Mouse (Mus musculus): ENCODE measurements around the gene Vps26a.

The Vps26a gene

DNA sequence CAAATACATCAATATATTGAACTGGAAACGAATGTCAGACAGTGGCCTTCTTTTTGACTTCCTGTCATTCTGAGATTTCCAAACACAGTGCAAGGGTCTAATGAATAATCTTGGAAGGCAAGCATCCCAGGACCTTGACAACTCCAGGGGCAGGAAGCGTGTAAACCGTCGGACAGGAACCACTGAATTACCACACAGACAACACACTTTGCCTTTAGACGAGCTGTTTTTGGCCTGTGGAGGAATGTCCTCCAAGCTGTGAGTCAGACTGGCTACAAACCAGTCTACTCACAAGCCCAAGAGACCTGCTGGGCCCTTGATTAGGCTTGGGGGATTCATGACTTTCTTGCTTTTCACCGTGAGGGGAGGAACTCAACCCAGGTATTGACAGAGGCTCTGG is 66.2 kb downstream of the Vps26a start:
- in situ Hi-C loops (cut with MboI, MseI) = no loop called here

DNA sequence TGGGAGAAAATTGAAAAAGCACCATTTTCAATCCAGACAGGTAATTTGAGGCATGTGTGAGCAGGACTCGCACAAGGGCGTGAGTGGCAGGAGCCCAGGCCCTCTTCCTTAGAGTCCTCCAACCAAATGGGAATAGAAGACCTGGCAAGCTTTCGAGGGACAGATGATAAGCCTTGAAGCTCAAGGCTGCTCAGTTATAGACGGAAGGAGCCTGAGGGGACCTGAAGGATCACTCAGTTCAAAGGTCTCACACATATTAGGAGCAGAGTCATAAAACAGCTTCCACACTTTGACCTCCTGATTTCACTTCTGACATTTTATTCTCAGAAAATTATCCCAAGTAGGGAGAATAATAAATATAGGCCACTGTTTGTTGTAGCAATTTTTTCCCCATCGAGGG is 67.2 kb downstream of the Vps26a start:
- in situ Hi-C loops (cut with MboI, MseI) = loop anchor here (5.0 kb wide), 1 partner anchor 147 kb away; no protein-coding TSS in a partner anchor

DNA sequence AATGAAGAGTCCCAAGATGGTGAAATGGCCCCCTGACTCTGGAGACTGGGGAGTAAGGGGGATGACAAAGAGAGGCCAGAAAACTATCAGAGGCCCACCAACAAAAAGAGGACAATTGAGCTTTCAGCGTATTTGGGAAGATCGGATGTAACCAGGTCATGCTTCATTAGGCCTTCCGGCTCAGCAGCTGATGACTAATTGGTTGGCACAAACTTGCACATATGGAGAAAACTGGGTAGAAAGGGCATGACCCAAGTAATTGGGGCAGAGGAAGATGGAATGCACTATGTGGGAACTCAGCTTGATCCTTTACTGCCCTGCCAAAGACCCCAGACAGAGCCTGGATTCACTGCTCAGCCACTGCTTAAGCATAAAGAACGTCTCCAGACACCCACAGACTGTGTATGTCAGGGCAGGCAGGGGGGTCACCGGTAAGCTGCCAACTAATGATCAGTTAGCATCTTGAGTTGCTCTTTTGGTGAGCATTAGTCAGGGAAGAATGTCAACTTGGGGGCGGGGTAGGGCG is 67.7 kb downstream of the Vps26a start:
- in situ Hi-C loops (cut with MboI, MseI) = loop anchor here (5.0 kb wide), 1 partner anchor 147 kb away; no protein-coding TSS in a partner anchor

DNA sequence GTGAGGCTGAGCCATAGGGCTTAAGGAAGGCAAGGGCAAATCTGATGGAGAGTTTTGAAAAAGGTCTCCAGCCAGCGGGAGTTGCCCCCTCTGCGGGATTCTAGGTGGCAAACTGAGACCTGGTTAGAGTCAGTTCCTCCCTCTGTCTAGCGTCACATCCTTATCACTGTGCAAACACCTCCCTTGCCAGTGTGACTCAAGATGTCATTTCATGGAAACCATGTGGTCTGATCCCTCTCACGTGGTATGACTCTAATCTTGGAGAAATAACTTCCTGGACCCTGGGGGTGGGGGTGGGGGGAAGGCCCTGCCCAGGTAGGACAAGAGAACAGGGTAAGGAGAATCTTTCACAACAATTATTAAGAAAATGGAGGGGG is 73.0 kb downstream of the Vps26a start:
- in situ Hi-C loops (cut with MboI, MseI) = no loop called here

DNA sequence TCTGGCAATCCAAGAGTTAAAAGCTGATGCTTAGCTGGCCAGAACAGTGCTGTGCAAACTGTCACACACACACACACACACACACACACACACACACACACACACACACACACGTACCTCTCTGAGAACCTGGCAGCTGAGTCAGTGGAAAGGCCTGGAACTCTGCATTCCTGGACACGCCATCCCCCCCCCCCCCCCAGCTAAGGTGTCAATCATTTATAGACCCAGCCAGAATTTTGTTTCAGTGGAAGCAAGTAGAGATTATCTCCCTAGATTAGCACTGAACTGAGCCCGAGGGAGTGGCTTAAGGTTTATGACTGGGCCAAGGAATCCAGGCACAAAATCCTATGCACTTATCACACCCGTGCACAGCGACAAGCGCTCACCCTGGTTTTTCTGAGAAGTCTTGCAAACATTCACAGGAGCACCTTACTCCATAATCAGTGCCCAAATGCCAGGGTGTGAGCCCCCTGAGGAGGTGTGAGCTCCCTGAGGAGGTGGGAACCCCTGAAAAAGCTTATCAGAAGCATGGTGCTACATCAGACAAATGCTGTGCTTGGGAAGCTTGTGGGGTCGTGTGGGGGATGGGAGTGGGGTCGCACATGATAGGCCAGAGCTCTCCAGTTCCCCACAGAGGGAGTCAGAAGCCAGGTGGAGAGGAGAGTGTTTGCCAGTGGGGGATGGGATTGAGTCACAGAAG is 73.5 kb downstream of the Vps26a start:
- in situ Hi-C loops (cut with MboI, MseI) = no loop called here

DNA sequence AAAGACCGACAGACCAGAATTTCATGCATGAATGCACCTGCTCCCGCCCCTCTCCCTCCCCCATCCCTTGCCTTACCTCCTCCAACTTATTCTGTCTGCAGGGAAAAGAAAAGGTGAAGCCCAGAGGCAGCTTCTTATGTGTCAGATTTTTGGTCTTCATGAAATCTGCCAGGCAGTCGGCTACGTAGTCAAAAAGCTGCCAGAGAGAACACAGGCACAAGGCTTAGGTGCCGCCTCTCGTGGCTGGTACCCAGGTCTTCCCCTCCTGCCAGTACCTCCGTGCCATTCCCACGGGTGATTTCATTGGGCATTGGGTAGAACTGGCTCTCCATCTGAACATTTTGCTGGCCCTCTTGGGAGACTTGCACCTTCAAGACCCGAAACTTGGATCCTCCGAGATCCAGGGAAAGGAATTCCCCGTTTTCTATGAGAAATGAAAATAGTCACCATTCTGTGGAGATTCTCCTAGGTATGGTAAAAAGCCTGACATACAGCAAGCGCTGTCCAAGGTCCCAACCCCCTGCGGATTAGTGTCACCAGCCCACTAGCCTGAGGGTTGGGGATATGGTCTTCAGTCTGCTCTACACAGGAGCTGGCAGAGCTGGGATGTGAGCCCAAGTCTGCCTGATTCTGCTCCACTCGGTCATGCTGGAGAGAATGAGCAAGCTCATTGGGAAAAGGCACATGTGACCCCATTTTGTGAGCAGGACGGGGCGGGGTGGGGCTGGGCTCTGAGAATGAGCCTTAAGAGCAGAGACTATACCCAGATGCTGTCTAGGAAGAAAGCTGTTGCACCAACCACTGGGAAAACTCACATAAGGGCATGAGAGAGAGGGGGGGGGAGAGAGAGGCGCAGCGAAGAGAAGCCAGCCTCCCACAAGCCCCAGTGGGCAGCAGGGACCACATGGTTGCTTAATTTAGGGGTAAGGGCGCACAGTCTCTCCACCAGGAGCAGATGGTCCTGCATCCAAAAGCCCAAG is 74.9 kb downstream of the Vps26a start:
- in situ Hi-C loops (cut with MboI, MseI) = no loop called here

DNA sequence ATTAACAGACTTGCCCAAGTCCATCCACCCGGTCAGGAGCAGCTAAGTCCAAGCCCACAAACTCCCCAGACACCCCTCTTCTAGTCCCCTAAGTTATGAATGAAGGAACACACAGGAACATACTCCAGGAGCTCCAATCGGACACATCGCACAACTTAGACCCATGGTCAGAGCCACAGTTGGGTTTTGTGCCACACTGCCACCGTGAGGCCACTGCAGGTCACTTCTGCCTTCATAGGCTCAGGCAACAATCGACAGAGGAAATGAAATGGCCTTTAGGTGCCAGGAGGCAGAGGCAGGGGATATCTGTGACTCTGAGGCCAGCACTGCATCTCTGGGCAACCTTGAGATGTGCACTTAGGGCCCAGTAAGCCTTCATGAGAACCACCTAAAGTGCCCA is 75.7 kb downstream of the Vps26a start:
- in situ Hi-C loops (cut with MboI, MseI) = no loop called here
